Mouse (Mus musculus): ENCODE results near the gene Abca1.
A peak's percentile ranks its signal among the peaks of the same experiment; 100 is the strongest.

The Abca1 gene

GRCm38 (mm10) chr4:53081851-53082250 lies 77.8 kb downstream of the Abca1 start:
- no peak for DNase-seq

GRCm38 (mm10) chr4:53080290-53080689 lies 79.4 kb downstream of the Abca1 start:
- DNase-seq, result no peak

- DNase-seq, result no peak
Measured at GRCm38 (mm10) chr4:53078793-53079310, 80.8 kb downstream of the Abca1 start.

GRCm38 (mm10) chr4:53076788-53077350 lies 82.8 kb downstream of the Abca1 start:
- DNase-seq, result no peak

- DNase-seq, result no peak
Measured at GRCm38 (mm10) chr4:53073025-53073424, 86.7 kb downstream of the Abca1 start.

GRCm38 (mm10) chr4:53062301-53063008 lies 97.2 kb downstream of the Abca1 start:
- no peak for DNase-seq

- DNase-seq, result no peak
Measured at GRCm38 (mm10) chr4:53046238-53047022, 113.3 kb downstream of the Abca1 start.

- DNase-seq, result no peak
Measured at GRCm38 (mm10) chr4:53045807-53046206, 113.9 kb downstream of the Abca1 start.

GRCm38 (mm10) chr4:53043819-53044218 lies 115.9 kb downstream of the Abca1 start:
- DNase-seq, result no peak

GRCm38 (mm10) chr4:53030326-53030948 lies 129.3 kb downstream of the Abca1 start:
- DNase-seq, result no peak

- DNase-seq, result no peak
Measured at GRCm38 (mm10) chr4:53027811-53028210, 131.9 kb downstream of the Abca1 start.

GRCm38 (mm10) chr4:53024397-53024796 lies 135.3 kb downstream of the Abca1 start:
- no peak for DNase-seq

- no peak for DNase-seq
Measured at GRCm38 (mm10) chr4:53023189-53023925, 136.3 kb downstream of the Abca1 start.

- no peak for DNase-seq
Measured at GRCm38 (mm10) chr4:53018392-53018791, 141.3 kb downstream of the Abca1 start.

GRCm38 (mm10) chr4:53015024-53015423 lies 144.7 kb downstream of the Abca1 start:
- DNase-seq, result no peak

- no peak for DNase-seq
Measured at GRCm38 (mm10) chr4:53014421-53014820, 145.3 kb downstream of the Abca1 start.

GRCm38 (mm10) chr4:53011732-53012361 lies 147.8 kb downstream of the Abca1 start, which contains the start of gene Nipsnap3b:
Nipsnap3b (plus strand) TSS chr4:53011880.
- peak; percentile 96 to 97 for DNase-seq

- DNase-seq, result no peak
Measured at GRCm38 (mm10) chr4:53009871-53010270, 149.8 kb downstream of the Abca1 start.

GRCm38 (mm10) chr4:53009183-53009582 lies 150.5 kb downstream of the Abca1 start:
- DNase-seq, result no peak

- DNase-seq, result no peak
Measured at GRCm38 (mm10) chr4:53000154-53000553, 159.5 kb downstream of the Abca1 start.

GRCm38 (mm10) chr4:52999449-52999848 lies 160.2 kb downstream of the Abca1 start:
- DNase-seq, result no peak

- peak in 1 of 2 experiments; percentile 1 for DNase-seq
Measured at GRCm38 (mm10) chr4:52989248-52989647, 170.4 kb downstream of the Abca1 start, which contains the start of gene Nipsnap3a. Nipsnap3a (plus strand) TSS chr4:52989272.
